Mouse (Mus musculus): ENCODE data around the gene Cggbp1. TPM values are rescaled to one million over a fixed set of nuclear protein-coding genes. Genes with fewer than 3 reads are reported as not detected.

Gene Cggbp1
- polyA plus RNA-seq, 1 experiment from 2014 or later, result 79.1 TPM

- no peak overlapping the region for H3K9ac ChIP-seq (ENCODE audit: low read length)
- no peak overlapping the region for H3K4me2 ChIP-seq (ENCODE audit: low read length)
- no peak for ATAC-seq
- no peaks in the 10 kb centered on the region for H3K36me3 ChIP-seq (ENCODE audit: control insufficient read depth, insufficient read depth, low read length)
- no peaks in the 10 kb centered on the region for H3K4me1 ChIP-seq (ENCODE audit: control insufficient read depth, insufficient read depth, low read length)
- H3K27me3 ChIP-seq (replicated peaks; ENCODE audit: control insufficient read depth, insufficient read depth, low read length), result no peaks in the 10 kb centered on the region
- 0 out of 2 replicates have a peak, but pooled peaks cover 3% of the 10 kb centered on the region for H3K9me3 ChIP-seq (replicated peaks; ENCODE audit: control insufficient read depth, low read length)
- H3K27ac ChIP-seq (ENCODE audit: low read depth, low read length), result no peak overlapping the region
- 86% methylated on average over 3 of the region's 3 CpGs for WGBS
- no peak for DNase-seq (ENCODE audit: low spot score)
- H3K4me3 ChIP-seq (ENCODE audit: low read depth, low read length), result no peak overlapping the region
Measured at GRCm38 (mm10) chr16:64889496-64889895, 37.7 kb downstream of the Cggbp1 start.

GRCm38 (mm10) chr16:64899084-64899483, 47.3 kb downstream of the Cggbp1 start:
- no peak overlapping the region for H3K4me2 ChIP-seq (ENCODE audit: low read length)
- DNase-seq (ENCODE audit: low spot score) (no peak), ATAC-seq (no peak)
- no peaks in the 10 kb centered on the region for H3K27me3 ChIP-seq (replicated peaks; ENCODE audit: control insufficient read depth, insufficient read depth, low read length)
- no peaks in the 10 kb centered on the region for H3K36me3 ChIP-seq (ENCODE audit: control insufficient read depth, insufficient read depth, low read length)
- H3K27ac ChIP-seq (ENCODE audit: low read depth, low read length), result no peak overlapping the region
- H3K4me3 ChIP-seq (ENCODE audit: low read depth, low read length), result no peak overlapping the region
- H3K9ac ChIP-seq (ENCODE audit: low read length), result no peak overlapping the region
- H3K9me3 ChIP-seq (replicated peaks; ENCODE audit: control insufficient read depth, low read length), result no peaks in the 10 kb centered on the region
- WGBS, result 69% methylated on average over 2 of the region's 2 CpGs
- H3K4me1 ChIP-seq (ENCODE audit: control insufficient read depth, insufficient read depth, low read length), result no peaks in the 10 kb centered on the region

DNA sequence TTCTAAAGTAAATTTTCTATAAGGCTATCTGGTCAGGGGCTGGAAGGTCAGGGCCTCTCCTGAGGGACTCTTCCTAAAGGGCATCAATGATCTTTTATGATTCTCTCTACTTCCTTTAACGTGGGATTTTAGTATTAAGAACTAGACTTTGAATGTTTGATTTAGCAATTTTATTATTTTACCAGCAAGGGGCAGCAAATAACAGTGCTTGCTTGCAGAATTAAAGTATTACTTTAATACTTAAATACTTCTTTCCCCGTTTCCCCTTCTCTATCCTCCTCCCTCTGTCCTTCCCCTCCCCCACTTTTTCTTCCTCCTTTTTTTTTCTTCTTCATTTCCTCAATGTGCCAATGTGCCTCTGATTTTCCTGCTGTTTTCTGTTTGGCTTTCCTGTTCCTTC, 51.5 kb downstream of the Cggbp1 start:
- no peak for ATAC-seq
- peak; percentile 38 for DNase-seq (ENCODE audit: low spot score)
- no peak overlapping the region for H3K27ac ChIP-seq (ENCODE audit: low read depth, low read length)
- no peaks in the 10 kb centered on the region for H3K9me3 ChIP-seq (replicated peaks; ENCODE audit: control insufficient read depth, low read length)
- no peaks in the 10 kb centered on the region for H3K4me1 ChIP-seq (ENCODE audit: control insufficient read depth, insufficient read depth, low read length)
- no peak overlapping the region for H3K9ac ChIP-seq (ENCODE audit: low read length)
- no peak overlapping the region for H3K4me2 ChIP-seq (ENCODE audit: low read length)
- whole genome bisulfite sequencing, result 57% methylated on average over 2 of the region's 2 CpGs
- H3K36me3 ChIP-seq (ENCODE audit: control insufficient read depth, insufficient read depth, low read length), result no peaks in the 10 kb centered on the region
- H3K27me3 ChIP-seq (replicated peaks; ENCODE audit: control insufficient read depth, insufficient read depth, low read length), result no peaks in the 10 kb centered on the region
- no peak overlapping the region for H3K4me3 ChIP-seq (ENCODE audit: low read depth, low read length)

DNA sequence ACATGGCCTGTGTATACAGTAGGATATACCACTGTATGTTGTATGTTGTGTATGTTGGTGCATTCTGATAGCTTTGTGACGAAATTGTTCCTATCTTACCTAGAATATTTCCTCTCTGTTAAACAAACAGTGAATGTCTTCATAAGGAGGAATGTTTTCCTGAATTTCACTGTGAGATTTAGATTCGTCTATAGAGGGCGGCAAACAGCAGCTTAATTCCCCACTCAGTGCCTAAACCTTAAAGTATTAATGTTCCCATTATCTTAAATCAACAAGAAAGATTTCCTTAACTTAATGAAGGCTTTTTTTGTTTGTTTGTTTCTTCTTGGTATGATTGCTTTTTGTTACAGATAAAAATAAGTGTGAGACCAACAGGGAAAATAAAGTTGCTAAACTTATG, 55.3 kb downstream of the Cggbp1 start:
- no peak overlapping the region for H3K4me2 ChIP-seq (ENCODE audit: low read length)
- no peaks in the 10 kb centered on the region for H3K4me1 ChIP-seq (ENCODE audit: control insufficient read depth, insufficient read depth, low read length)
- no peaks in the 10 kb centered on the region for H3K27me3 ChIP-seq (replicated peaks; ENCODE audit: control insufficient read depth, insufficient read depth, low read length)
- 0 out of 2 replicates have a peak, but pooled peaks have one; percentile 29 for ATAC-seq
- DNase-seq (ENCODE audit: low spot score), result peak; percentile 47
- H3K4me3 ChIP-seq (ENCODE audit: low read depth, low read length), result no peak overlapping the region
- H3K36me3 ChIP-seq (ENCODE audit: control insufficient read depth, insufficient read depth, low read length), result no peaks in the 10 kb centered on the region
- H3K9ac ChIP-seq (ENCODE audit: low read length), result no peak overlapping the region
- 35% methylated on average over 3 of the region's 3 CpGs for WGBS
- H3K27ac ChIP-seq (ENCODE audit: low read depth, low read length), result no peak overlapping the region
- no peaks in the 10 kb centered on the region for H3K9me3 ChIP-seq (replicated peaks; ENCODE audit: control insufficient read depth, low read length)

- H3K4me3 ChIP-seq (ENCODE audit: low read depth, low read length), result no peak overlapping the region
- no peak overlapping the region for H3K9ac ChIP-seq (ENCODE audit: low read length)
- H3K27me3 ChIP-seq (replicated peaks; ENCODE audit: control insufficient read depth, insufficient read depth, low read length), result no peaks in the 10 kb centered on the region
- DNase-seq (ENCODE audit: low spot score) (no peak), ATAC-seq (no peak)
- 81% methylated on average over 10 of the region's 10 CpGs for WGBS
- no peak overlapping the region for H3K4me2 ChIP-seq (ENCODE audit: low read length)
- H3K4me1 ChIP-seq (ENCODE audit: control insufficient read depth, insufficient read depth, low read length), result no peaks in the 10 kb centered on the region
- no peaks in the 10 kb centered on the region for H3K9me3 ChIP-seq (replicated peaks; ENCODE audit: control insufficient read depth, low read length)
- no peak overlapping the region for H3K27ac ChIP-seq (ENCODE audit: low read depth, low read length)
- no peaks in the 10 kb centered on the region for H3K36me3 ChIP-seq (ENCODE audit: control insufficient read depth, insufficient read depth, low read length)
Measured at GRCm38 (mm10) chr16:64908747-64909146, 57.0 kb downstream of the Cggbp1 start.

Other genes with a start within 250 kb of the Cggbp1 start
- gene Csnka2ip, start 249.6 kb upstream of the Cggbp1 start, polyA plus RNA-seq (2014; fragmentation: Nextera tagmentation; extraction: Ambion mirVana), result not detected in 2 replicates
- 29.9 and 31.5 TPM in 2 replicates for gene 4930453N24Rik, start 80.8 kb upstream of the Cggbp1 start, polyA plus RNA-seq (2014; fragmentation: Nextera tagmentation; extraction: Ambion mirVana)
- gene Zfp654, start 344 bp upstream of the Cggbp1 start, polyA plus RNA-seq (2014; fragmentation: Nextera tagmentation; extraction: Ambion mirVana), result 6.5 and 7.8 TPM in 2 replicates